Mouse (Mus musculus): ENCODE data around the gene Tpte.

The Tpte gene

DNA sequence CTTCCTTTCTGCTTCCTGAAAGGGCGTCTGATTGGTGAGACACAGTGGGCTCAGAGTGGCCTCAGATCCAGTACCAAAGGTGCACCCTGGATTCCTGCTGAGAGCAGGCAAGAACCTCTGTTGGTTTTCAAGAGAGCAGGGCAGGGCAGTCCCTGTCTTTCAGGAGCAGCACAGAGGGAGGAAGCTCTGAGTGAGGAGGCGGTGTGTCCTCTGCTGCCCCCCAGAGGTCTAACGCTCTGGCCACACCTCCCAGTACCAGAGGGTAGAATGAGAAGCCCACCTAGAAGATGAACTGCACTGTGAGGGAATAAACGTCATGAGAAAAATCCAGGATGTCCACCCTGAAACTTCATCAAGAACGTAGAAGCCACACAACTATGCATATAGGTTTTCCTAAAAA lies 93.7 kb downstream of the Tpte start:
- no peak for DNase-seq (ENCODE audit: low spot score in 2 of 2)

DNA sequence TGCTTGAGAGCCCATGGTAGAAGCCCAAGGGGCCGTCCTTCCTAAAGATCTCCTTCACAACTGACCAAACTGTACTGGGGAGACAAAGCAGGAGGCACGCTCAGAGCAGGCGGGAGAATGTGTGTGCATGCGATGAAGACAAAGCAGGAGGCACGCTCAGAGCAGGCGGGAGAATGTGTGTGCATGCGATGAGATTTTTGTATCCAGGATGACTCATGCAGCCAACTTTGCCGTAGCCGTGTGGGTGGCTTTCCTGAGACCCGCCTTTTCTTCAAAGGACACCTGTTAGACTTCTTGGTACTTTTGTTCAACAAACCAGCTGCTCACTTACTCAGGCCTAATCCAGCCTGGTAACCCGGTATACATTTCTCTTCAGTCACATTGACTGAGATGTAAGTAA lies 97.7 kb downstream of the Tpte start:
- DNase-seq (ENCODE audit: low spot score in 2 of 2), result no peak

DNA sequence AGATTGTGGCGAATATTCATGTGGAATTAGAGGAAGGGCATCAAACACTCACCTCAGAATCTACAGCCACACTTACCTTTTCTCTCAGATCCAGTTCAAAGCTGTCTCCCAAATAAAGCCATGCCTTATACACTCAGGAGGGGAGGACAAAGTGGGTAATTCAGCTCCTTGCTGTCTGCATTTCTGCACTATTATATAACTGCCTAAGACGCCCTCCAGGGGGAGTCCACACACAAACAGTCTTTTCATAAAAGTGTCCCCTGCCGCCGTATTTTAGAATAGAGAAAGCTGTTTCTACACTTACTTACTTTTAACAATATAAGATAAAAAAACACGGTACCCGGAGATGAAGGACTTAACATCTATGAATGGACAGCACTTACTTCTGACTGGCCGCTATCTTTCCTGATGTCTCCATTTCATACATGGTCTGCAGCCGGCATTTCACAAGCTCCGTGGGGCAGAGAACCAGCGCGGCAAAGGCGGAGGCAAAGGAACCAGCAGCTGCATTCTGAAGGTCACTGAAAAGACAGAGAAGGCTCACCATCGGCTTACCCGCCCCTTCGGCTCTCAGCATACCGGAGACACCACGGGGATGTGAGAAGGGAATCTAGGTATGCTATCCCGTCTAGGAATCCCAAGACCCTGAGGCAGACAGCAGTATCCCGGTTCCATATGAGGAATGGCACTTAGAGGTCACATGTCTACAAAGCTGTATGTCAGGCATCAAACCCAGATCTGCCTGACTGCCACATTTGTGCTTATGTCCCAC lies 99.8 kb downstream of the Tpte start:
- no peak for DNase-seq (ENCODE audit: low spot score in 2 of 2)

DNA sequence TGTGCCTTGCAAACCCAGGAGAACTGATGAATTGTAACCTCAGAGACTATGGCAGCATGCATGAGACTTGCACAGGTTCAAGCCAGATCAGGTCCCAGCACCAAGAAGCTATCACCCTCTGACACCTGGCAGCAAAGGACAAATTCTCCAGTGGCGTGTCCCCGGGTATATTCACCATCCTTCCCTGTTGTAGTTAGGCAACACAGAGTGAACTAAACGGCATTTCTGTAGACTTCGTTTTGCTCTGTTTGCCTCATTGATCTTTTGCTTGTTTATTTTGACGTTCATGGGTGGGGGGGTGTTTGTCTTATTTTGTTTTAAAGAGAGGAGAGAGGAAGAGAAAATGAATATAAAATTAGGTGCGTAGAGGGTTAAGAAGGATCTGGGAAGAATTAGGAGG lies 101.9 kb downstream of the Tpte start:
- no peak for DNase-seq (ENCODE audit: low spot score in 2 of 2)

DNA sequence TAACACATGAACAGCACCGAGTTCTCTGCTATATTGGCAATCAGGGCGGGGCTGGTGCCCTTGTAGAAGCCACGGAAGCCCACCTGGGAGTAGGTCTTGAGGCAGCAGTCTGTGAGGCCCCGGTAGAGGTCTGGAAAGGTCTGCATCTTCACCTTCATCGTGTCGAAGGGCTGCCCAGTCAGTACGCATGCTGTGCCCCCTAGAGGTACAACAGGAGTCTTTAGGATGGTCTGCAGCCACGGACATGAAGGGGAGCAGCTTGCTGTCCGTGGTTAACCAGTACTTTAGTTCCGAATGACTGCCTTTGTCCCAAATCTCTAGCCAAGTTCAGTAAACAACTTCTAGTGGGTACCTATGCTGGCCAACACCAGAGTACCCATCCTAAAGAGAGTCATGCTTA lies 106.6 kb downstream of the Tpte start:
- no peak for DNase-seq (ENCODE audit: low spot score in 2 of 2)

DNA sequence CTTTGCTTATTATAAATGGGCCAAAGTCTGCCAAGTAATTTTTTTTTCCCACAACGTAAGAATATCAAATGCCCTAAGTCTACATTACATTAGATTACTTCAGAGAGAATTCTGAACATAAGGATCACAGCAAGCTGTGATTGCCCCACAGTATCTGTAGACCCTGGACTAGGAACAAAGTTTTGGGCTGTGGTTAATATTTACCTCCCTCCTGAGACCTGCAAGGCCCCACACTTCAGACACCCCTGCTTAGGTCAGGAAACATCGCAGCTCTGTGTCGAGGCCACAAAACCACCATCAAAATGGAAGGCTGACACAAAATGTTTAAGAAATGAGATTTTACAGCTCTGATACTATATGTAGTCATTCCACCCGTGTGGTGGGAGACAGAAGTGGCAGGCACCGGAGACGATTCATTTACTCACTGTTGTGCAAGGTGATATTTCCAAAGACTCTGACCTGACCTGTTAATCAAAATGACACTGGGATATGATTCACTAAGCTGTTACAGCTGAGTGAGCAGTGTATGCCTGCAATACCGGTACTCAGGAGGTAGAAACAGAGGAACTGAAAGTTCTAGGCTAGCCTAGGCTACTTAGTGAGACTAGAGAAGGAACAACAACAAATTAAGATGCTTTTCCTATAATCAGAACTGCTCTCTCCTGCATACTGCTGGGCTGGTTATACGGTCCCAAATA lies 107.7 kb downstream of the Tpte start:
- DNase-seq (ENCODE audit: low spot score in 2 of 2), result no peak

DNA sequence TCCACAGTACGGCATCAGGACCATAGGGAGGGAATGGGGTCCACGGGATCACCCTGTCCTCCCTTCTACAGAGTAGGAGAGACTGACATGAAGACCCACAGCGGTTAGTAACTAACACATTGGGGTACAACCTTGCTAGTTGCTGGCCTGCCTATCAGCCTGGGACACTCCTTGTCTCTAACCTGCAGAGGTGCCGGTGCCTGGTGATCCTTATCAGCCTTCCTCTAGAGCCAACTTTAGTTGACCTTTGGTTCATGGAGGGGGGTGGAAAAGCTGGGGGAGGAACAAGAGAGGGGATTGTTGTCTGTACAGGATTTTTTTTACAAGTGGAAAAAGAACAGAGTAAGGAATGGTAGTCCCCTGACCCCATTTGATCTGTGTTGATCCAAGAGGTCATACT lies 111.2 kb downstream of the Tpte start:
- no peak for DNase-seq (ENCODE audit: low spot score in 2 of 2)

DNA sequence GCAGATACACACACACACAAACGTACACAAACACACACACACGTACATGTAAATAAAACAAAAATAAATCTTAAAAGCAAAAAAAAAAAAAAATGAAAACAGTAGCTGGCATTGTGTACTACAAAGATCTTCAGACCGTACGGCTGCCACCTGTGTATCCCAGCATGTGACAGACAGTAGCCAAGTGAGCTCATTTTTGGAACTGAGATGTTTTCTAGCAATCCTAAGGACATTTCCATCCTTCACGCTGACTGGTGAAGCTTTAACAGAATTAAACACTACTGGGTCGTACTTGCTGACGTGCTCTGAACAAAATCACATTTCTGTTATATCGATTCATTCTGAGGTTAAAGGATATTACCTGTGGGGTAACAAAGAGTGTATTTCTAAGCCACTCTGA lies 112.0 kb downstream of the Tpte start:
- no peak for DNase-seq (ENCODE audit: low spot score in 2 of 2)

DNA sequence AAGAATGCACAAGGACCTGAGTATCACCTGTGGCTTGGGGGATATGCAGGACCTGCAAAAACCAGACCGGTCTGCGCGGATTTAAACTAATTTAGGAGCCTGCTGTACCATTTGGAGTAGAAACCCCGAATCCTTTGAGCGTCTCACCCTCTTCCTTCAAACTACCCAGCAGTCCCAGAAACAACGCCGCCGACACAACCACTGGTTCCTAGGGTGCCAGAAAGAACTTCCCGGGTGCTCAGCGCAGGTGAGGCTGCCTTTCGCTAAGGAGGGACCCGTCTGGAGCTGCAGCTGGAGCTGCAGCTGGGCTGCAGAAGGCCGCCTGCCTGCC lies 114.5 kb downstream of the Tpte start:
- no peak for DNase-seq (ENCODE audit: low spot score in 2 of 2)

DNA sequence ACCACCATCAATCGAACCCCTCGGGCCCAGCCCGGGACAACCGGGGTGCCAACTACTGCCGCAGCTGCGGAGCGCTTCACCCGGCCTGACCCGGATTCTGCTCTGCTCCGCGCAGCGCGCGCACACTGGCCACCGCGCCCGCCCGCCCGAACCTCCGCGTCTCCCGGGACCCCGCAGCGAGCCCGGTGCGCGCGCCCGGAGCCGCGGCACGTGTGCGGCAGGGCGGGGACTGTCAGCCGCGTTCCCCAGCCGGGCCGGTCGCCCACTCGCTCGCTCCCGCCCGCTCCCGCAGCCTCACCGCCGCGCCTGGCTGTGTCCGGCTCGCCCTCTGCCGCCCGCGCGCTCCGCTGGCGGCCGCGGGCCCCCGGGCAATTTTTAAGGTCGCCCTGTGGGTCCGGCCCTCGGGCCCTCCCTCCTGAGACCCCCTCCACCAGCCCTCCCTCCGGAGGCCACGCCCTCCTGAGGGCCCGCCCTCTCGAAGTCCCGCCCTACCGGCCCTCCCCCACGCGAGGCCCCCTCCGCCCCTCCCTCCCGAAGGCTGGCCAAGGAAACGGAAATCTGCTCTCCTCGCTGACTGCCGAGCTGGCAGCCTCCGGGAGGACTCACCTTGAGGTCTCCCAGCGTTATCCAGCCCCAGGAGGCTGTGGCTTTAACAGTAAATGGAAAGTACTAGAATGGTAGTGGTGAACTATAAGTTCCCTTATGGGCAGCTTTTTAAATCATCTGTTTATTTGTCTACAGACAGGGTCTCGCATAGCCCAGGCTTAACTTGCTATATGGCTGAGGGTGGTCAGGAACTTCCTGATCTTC lies 115.1 kb downstream of the Tpte start, which contains the start of gene Slc25a15:
Gene Slc25a15, minus strand, starts transcription at position 456 of the 810 bp plus-strand sequence.
- peak; percentile 73 to 76 for DNase-seq (ENCODE audit: low spot score in 2 of 2)

DNA sequence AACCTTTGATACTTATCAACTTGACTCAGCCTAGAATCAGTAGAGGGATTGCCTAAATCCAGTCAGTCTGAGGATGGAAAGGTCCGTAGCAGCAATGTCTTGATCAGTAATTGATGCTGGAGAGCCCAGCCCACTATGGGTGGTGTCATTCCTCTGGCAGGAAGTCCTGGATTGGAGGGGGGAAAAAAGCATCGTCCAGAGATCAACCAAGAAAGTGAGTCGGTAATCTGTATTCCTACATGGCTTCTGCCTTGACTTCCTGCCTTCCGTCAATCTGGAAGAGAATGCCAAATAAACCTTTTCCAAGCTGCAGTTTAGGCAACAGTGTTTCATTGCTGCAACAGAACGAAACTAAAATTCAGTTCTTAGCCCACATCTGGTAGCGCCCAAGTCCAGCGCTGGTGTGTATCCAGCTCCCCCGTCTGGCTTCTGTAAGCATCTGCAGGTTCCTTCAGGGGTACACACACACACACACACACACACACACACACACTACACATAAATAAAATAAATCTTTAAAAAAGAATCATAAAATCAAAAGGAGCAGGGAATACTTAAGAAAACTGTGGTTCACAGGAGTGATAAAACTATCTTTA lies 116.1 kb downstream of the Tpte start:
- DNase-seq (ENCODE audit: low spot score in 2 of 2), result no peak

DNA sequence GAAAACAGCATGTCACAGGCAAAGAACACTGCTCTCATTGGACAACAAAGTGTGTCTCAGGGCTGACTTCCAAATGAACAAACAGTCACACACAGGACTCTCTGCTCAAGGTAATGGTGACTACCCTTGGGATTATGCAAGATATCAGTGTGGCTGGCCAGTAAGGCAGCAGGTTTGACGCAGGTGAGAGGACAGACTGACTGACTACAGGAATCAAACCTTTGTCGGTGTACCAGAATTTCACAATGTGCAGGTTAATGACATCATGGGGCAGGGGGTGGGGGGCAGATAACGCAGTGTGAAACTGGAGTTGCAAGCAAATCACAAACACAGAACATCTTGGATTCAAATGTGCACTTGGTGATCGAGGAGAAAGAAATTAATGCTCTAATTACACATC lies 117.4 kb downstream of the Tpte start:
- no peak for DNase-seq (ENCODE audit: low spot score in 2 of 2)

DNA sequence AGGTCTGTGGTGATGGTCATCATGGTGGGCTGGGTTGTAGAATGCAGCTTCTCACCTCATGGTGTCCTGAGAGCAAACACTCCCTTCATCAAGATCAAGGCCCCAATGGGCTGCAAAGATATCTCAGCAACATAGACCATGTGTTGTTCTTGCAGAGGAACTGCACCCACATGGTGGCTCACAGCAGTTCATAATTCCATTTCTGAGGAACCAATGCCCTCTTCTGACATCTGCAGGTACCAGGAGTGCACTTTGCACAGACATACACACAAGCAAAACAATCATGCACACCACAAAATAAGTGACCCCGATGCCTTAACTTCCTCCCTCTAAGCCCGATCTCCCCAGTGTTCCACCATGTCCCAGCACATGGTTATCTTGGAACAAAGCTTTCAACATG lies 120.0 kb downstream of the Tpte start:
- no peak for DNase-seq (ENCODE audit: low spot score in 2 of 2)

DNA sequence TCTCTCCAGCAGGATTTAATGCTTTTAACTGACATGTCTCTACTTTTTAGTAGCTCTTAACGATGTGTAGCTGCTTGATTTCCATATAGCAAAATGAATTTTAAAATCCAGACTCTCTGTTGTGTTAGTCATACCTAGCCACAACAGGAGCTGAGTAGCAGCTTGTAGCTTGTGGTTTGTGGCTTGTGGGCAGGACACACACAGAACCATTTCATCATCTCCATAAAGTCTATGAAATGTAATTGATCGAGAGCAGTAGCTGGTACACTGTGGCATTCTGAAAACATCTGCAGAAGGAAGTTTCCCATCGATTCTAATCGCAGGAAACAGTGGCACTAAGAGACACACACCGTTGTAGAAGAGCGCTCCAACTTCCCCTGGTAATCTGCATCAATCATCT lies 122.5 kb downstream of the Tpte start:
- DNase-seq (ENCODE audit: low spot score in 2 of 2), result no peak

DNA sequence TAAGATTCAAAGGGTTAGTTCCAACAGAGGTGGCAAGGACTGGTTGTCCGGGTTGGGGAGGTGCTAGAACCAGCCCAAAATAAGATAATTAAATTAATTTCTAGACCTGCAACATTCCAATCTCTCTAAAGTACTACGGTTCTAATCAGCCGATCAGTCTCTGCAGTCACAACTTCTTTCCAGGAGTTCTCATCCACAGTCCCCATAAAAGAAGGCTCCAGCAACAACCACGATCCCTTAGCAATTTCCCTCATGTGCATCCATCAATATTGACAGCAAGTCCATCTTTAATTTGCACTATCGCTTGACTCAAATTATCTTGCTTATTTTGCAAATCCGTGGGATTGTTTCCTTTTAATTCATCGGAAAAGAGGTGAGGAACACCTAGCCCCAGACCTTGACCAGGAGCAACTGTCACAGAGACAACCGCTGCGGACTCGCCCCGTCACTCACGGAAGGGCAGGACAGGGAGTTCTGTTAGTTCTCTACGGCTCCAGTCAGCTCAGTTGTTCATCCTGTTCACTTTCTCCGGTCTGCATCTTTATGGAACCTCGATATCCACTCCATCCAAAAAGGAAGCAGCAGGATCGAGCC lies 127.5 kb downstream of the Tpte start:
- no peak for DNase-seq (ENCODE audit: low spot score in 2 of 2)

DNA sequence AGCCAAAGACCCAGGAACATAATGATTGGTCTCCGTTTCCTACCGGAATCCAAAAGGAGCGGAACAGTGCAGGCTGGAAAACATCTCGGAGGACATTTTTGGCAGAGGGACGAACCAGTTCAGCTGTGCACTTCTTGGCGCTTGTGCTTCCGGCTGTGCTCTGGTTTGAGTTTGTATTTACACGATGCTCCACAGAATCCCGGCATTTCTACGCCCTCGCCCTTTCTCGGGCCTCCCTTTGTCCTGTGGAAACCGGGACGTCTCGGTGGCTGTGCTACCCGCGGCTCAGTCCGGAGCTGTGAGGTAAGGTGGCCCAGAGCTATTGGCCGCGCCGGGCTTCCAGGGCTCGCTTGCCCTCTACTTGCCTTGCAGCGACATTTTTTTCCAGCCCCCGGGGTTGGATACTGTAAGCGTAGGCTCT lies 128.1 kb downstream of the Tpte start, which contains the start of gene Mrps31:
Gene Mrps31, plus strand, starts transcription at position 80 of the 421 bp plus-strand sequence.
- peak; percentile 73 to 77 for DNase-seq (ENCODE audit: low spot score in 2 of 2)

DNA sequence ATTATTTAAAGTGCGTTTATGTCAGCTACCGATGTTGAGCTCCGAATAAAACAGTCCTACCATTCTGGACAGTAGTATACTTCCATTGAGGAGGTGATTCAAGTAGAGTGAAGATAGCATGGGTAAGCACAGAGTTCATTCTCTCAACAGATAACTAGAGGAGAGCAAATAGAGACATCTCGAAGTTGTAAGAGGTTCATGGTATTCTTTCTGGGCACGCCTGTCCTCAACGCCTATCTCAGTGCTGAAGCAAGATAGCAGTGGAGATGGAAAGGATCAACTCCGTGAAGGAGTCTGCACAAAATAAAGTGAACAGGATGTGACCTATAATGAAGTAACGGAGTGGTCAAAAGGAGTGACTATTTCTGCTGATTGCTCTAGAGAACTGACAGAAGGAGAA lies 128.7 kb downstream of the Tpte start:
- no peak for DNase-seq (ENCODE audit: low spot score in 2 of 2)
